Mouse (Mus musculus): ENCODE data around the gene Vstm4. TPM values are rescaled to one million over a fixed set of nuclear protein-coding genes. Genes with fewer than 3 reads are reported as not detected.

The Vstm4 gene
- 0.10 TPM for polyA plus RNA-seq (2017; shearing (Covaris generic))

GRCm38 (mm10) chr14:32856681-32857328 is at the start of gene Vstm4:
Gene Vstm4, plus strand, starts transcription at chr14:32856756.

GRCm38 (mm10) chr14:32833847-32834246 is 22.7 kb upstream of the Vstm4 start, which contains the start of gene Fam170b:
Gene Fam170b, plus strand, starts transcription at chr14:32833962.

Other genes with a start within 250 kb of the Vstm4 start
- gene 3425401B19Rik, start 171.5 kb upstream of the Vstm4 start, polyA plus RNA-seq (2017; shearing (Covaris generic)), result not detected
- gene Tmem273, start 70.8 kb upstream of the Vstm4 start, polyA plus RNA-seq (2017; shearing (Covaris generic)), result 4.4 TPM
- not detected for gene Fam170b, start 22.8 kb upstream of the Vstm4 start, polyA plus RNA-seq (2017; shearing (Covaris generic))
- gene Lrrc18, start 134.6 kb downstream of the Vstm4 start, polyA plus RNA-seq (2017; shearing (Covaris generic)), result not detected